Mouse (Mus musculus): Measurements from ENCODE around the gene Brsk1. TPM values are rescaled to one million over a fixed set of nuclear protein-coding genes. Genes with fewer than 3 reads are reported as not detected.

Brsk1 gene
- polyA plus RNA-seq, 1 experiment, result 0.01 TPM

DNA sequence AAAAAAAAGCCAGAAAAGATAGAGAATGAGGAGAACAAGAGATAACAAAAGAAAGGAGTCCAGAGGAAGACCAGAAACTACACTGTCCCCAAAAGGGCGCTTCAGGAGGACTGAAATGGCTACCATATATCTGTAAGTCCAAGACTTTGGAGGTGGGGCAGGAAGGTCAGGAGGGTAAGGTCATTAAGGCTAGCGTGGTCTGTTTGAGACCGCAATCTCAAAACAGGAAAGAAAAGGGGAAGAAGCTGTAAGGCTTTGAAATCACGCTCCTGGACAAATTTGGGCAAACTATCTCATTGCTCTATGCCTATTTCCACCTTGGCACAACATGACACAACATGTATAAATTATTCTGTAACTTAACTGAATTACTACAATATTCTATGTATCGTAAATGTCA, 7.1 kb upstream of the Brsk1 start:
- TF ChIP-seq GATA1 (IDR thresholded peaks at IDR 0.05; ENCODE audit: low read length) (no peak), TAL1 (IDR thresholded peaks at IDR 0.05; ENCODE audit: low read length) (no peak)
- H3K4me1 ChIP-seq (ENCODE audit: control insufficient read depth), result peaks cover 38% of the 10 kb centered on the region
- H3K36me3 ChIP-seq (ENCODE audit: control insufficient read depth), result peaks cover 34% of the 10 kb centered on the region
- H3K9me3 ChIP-seq (ENCODE audit: control insufficient read depth, low read length), result no peaks in the 10 kb centered on the region
- no peaks in the 10 kb centered on the region for H3K27me3 ChIP-seq (ENCODE audit: control insufficient read depth)
- H3K4me3 ChIP-seq (replicated peaks), result no peak overlapping the region

DNA sequence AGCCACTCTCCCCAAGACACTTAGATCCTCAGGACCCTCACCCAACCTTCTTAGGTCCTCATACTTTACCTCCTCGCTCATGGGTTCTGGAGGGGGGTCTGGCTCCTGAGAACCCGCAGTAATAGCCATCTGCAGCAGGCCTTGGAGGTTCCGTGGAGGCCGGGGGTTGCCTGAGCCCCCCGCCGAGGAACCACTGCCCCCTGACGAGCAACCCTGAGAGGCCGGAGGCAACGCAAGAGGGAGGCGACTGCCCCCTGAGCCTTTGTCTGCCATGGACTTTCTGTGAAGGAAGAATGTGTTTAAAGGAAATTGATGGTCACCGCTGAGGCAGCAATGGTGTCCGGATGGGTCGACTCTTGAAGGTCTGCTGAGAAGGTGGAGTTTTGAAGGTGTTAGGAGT, 6.2 kb upstream of the Brsk1 start:
- peaks cover 6% of the 10 kb centered on the region for H3K27me3 ChIP-seq (ENCODE audit: control insufficient read depth)
- peak overlapping the region; percentile 84 for H3K4me3 ChIP-seq (replicated peaks)
- H3K9me3 ChIP-seq (ENCODE audit: control insufficient read depth, low read length), result no peaks in the 10 kb centered on the region
- H3K4me1 ChIP-seq (ENCODE audit: control insufficient read depth), result peaks cover 38% of the 10 kb centered on the region
- H3K36me3 ChIP-seq (ENCODE audit: control insufficient read depth), result peaks cover 30% of the 10 kb centered on the region
- TF ChIP-seq TAL1 (IDR thresholded peaks at IDR 0.05; ENCODE audit: low read length) (no peak), GATA1 (IDR thresholded peaks at IDR 0.05; ENCODE audit: low read length) (no peak)

DNA sequence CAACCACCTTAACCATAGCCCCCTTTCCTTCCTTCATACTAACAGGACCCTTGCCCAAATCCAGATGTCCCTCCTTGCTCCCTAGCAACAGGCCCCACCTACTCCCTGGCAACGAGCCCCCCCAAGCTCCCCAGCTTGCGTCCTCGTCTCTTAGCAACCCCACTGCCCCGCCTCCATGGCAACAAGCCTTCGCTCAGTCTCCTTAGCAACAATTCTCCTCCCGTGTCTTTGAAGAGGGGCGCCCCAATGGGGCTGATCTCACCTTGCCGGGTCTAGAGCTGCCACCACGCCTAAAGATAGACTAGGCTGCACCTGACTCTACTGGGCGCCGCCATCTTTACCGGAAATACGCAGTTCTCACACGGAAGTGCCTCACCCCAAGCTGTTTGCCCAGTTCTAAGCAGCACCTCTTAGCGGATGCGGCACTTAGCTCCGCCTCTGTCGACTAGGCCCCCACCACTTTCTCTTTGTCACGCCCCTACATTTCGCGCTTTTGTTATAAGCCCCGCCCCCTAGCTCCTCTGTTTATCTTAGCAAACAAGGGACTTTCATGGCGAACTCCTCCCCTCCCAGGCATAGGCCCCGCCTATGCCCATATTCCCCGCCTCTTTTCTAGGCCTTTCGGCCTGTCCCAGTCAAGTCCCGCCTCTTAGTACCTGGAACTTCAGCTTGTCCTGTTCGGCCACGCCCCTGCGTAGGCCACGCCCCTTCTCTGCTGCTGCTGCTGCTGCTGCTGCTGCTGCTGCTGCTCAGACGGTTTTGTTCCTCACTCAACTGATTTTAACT, 5.6 kb upstream of the Brsk1 start, which contains the start of gene Hspbp1:
Gene Hspbp1, minus strand, starts transcription at position 437 of the 786 bp plus-strand sequence.
- Histone ChIP-seq H3K4me1 (ENCODE audit: control insufficient read depth) (peaks cover 38% of the 10 kb centered on the region), H3K27me3 (ENCODE audit: control insufficient read depth) (peaks cover 13% of the 10 kb centered on the region), H3K36me3 (ENCODE audit: control insufficient read depth) (peaks cover 28% of the 10 kb centered on the region), H3K9me3 (ENCODE audit: control insufficient read depth, low read length) (no peaks in the 10 kb centered on the region), H3K4me3 (replicated peaks) (peak within 1 kb of the TSS; percentile 84)
- TF ChIP-seq TAL1 (IDR thresholded peaks at IDR 0.05; ENCODE audit: low read length), result no peak
- TF ChIP-seq GATA1 (IDR thresholded peaks at IDR 0.05; ENCODE audit: low read length), result no peak

DNA sequence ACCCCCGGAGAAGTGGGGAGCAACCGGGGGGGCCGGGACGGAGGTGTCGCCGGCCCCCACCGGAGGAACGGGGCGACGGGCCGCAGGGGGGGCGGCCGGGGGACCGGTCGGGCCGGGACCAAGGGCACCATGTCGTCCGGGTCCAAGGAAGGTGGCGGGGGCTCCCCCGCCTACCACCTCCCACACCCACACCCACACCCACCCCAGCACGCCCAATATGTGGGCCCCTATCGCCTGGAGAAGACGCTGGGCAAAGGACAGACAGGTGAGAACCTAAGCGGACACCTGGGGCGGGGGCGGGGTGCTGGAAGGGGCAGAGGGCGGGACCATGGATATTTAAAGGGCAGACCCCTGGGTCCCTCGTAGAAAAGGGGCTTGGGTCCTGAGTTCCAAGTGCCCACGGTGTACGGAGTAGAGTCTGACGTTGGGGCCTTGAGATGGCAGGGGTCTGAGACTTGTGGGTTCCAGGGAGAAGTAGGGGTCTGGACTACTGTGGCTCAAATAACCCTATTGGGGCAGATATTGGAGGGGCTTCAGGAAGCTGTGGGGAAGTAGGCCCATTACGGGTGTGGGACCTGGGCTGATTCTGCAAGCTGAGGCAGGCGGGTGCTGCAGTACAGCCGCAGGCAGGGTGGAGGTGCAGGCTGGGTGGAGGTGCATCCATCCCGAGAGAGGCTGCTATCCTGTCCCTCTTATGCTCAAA, 698 bp downstream of the Brsk1 start:
- H3K9me3 ChIP-seq (ENCODE audit: control insufficient read depth, low read length), result no peaks in the 10 kb centered on the region
- H3K27me3 ChIP-seq (ENCODE audit: control insufficient read depth), result peaks cover 42% of the 10 kb centered on the region
- H3K4me1 ChIP-seq (ENCODE audit: control insufficient read depth), result peaks cover 4% of the 10 kb centered on the region
- no peaks in the 10 kb centered on the region for H3K36me3 ChIP-seq (ENCODE audit: control insufficient read depth)
- no peak for TF ChIP-seq TAL1 (IDR thresholded peaks at IDR 0.05; ENCODE audit: low read length)
- TF ChIP-seq GATA1 (IDR thresholded peaks at IDR 0.05; ENCODE audit: low read length), result no peak
- no peak overlapping the region for H3K4me3 ChIP-seq (replicated peaks)

DNA sequence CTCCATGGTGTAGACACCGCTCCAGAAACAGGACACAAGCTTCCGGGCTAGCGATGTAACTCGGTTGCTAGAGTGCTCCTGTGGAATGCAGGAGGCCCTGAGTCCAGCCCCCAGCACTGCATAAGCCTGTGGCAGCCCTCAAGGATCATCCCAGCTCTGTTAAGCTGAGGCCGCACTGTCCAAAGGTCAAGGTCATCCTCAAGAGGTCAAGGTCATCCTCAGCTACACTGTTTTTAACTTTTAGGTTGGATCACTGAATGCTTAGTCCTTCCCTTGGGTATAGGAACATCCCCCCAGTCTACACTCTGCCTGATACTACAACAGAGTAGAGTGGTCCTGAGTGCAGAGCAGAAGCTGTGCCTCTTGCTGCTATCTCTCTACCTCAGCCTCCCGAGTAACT, 2.6 kb downstream of the Brsk1 start:
- Histone ChIP-seq H3K4me1 (ENCODE audit: control insufficient read depth) (peaks cover 4% of the 10 kb centered on the region), H3K27me3 (ENCODE audit: control insufficient read depth) (peaks cover 42% of the 10 kb centered on the region), H3K9me3 (ENCODE audit: control insufficient read depth, low read length) (no peaks in the 10 kb centered on the region), H3K36me3 (ENCODE audit: control insufficient read depth) (no peaks in the 10 kb centered on the region), H3K4me3 (replicated peaks) (no peak overlapping the region)
- no peak for TF ChIP-seq GATA1 (IDR thresholded peaks at IDR 0.05; ENCODE audit: low read length)

DNA sequence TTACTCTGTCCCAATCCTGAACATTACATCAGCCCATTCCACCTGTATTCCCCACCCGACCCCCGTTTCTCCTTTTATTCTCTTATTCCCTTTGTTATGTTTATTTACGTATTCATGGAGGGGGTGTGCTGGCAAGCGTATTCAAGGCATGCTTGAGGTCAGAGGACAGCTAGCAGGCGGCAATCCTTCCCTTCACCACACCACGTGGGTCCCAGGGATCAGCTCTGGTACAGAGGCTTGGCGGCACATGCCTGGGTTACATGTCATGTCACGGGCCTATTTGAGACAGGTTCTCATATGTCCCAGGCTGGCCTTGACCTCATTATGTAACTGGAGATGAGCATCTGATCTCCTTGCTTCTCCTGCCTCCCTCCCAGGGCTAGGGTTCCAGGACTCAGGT, 11.9 kb downstream of the Brsk1 start:
- H3K27me3 ChIP-seq (ENCODE audit: control insufficient read depth), result peaks cover 18% of the 10 kb centered on the region
- no peak overlapping the region for H3K4me3 ChIP-seq (replicated peaks)
- peaks cover 5% of the 10 kb centered on the region for H3K4me1 ChIP-seq (ENCODE audit: control insufficient read depth)
- H3K36me3 ChIP-seq (ENCODE audit: control insufficient read depth), result no peaks in the 10 kb centered on the region
- no peaks in the 10 kb centered on the region for H3K9me3 ChIP-seq (ENCODE audit: control insufficient read depth, low read length)
- TF ChIP-seq GATA1 (IDR thresholded peaks at IDR 0.05; ENCODE audit: low read length) (no peak), TAL1 (IDR thresholded peaks at IDR 0.05; ENCODE audit: low read length) (no peak)

DNA sequence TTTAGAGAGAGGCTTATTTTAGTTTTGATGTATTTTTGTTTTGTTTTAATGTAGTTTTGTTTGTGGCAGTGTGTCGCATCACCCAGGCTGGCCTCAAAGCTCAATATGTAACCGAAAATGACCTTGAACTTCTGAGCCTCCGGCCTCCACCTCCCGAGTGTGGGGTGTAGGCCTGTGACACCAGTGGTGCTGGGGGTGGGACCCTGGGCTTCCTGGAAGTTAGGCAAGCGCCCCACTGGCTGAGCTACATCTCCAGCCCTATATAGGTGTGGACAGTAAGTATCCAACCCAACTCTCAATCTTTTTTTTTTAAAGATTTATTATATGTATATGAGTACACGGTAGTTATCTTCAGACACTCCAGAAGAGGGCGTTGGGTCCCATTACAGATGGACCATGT, 12.8 kb downstream of the Brsk1 start:
- Histone ChIP-seq H3K36me3 (ENCODE audit: control insufficient read depth) (no peaks in the 10 kb centered on the region), H3K9me3 (ENCODE audit: control insufficient read depth, low read length) (no peaks in the 10 kb centered on the region), H3K27me3 (ENCODE audit: control insufficient read depth) (peaks cover 27% of the 10 kb centered on the region), H3K4me3 (replicated peaks) (no peak overlapping the region), H3K4me1 (ENCODE audit: control insufficient read depth) (peaks cover 5% of the 10 kb centered on the region)
- no peak for TF ChIP-seq GATA1 (IDR thresholded peaks at IDR 0.05; ENCODE audit: low read length)
- no peak for TF ChIP-seq TAL1 (IDR thresholded peaks at IDR 0.05; ENCODE audit: low read length)

DNA sequence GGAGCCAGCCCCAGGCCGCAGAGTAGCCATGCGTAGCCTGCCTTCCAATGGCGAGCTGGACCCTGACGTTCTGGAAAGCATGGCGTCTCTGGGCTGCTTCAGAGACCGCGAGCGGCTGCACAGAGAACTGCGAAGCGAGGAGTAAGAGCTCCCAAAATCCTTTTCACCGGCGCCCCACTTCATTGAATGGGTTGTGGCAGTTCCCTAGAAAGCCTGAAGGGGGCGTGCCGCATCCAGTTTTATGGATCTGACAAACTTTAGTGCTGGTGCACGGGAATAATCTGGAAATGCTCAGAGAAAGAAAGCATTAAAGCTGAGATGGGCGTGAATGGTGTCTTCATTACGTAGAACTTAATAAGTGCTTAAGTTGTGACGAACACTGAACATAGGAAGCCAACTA, 14.7 kb downstream of the Brsk1 start:
- peaks cover 34% of the 10 kb centered on the region for H3K27me3 ChIP-seq (ENCODE audit: control insufficient read depth)
- no peak overlapping the region for H3K4me3 ChIP-seq (replicated peaks)
- no peaks in the 10 kb centered on the region for H3K9me3 ChIP-seq (ENCODE audit: control insufficient read depth, low read length)
- H3K36me3 ChIP-seq (ENCODE audit: control insufficient read depth), result no peaks in the 10 kb centered on the region
- no peak for TF ChIP-seq TAL1 (IDR thresholded peaks at IDR 0.05; ENCODE audit: low read length)
- TF ChIP-seq GATA1 (IDR thresholded peaks at IDR 0.05; ENCODE audit: low read length), result no peak
- peaks cover 5% of the 10 kb centered on the region for H3K4me1 ChIP-seq (ENCODE audit: control insufficient read depth)

DNA sequence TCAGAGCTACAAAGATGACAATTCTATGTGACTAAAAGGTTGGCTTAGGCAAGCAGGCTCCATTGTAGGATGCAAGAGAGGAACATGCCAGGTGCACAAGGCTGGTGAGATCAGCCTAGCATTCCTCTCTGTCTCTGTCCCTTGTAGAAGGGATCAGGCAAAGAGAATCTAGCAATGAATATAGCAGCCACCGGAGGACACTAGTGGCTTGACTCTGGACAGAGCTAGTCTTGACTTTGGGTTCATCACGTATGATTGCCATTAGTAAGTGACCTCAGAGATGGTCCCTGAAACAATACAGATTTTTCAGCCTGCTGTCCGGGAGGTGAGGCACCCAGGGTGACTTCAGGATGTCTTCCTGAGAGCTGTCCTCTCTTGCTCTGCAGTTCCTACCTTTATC, 22.2 kb downstream of the Brsk1 start:
- no peaks in the 10 kb centered on the region for H3K9me3 ChIP-seq (ENCODE audit: control insufficient read depth, low read length)
- peaks cover 13% of the 10 kb centered on the region for H3K27me3 ChIP-seq (ENCODE audit: control insufficient read depth)
- no peaks in the 10 kb centered on the region for H3K36me3 ChIP-seq (ENCODE audit: control insufficient read depth)
- no peak overlapping the region for H3K4me3 ChIP-seq (replicated peaks)
- TF ChIP-seq TAL1 (IDR thresholded peaks at IDR 0.05; ENCODE audit: low read length) (no peak), GATA1 (IDR thresholded peaks at IDR 0.05; ENCODE audit: low read length) (no peak)
- no peaks in the 10 kb centered on the region for H3K4me1 ChIP-seq (ENCODE audit: control insufficient read depth)

Data from erythroblast, embryonic 14.5 days (primary cell).